ENCODE assay signal across 31 mouse cellular contexts in the genomic region with DNA sequence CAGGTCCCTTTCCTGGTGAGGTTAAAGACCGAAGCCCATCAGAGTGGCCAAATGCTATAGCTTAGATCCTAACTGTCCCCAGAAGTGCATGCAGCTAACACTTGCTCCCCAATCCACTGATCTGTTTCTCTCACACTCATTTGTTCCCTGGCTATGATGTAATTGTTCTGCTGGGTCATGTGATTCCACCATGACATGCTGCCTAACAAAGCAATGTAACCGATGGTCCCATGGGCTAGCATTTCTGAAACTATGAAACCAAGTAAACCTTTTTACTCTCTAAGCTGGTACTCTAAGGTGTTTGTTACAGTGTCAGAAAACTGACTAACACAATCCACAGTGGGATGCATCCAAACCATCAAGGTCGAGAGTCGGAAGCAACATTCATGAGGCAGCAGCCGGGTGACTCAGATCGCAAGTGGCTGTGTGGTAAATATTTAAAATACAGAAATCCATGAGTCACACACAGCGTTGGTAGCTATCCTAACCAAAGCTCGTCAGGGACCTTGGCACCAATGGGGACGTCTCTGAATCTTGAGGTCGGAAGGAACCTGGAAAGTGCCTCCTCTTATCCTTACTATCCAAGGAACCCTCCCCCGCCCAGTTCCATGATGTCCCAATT. TPM values are rescaled to one million over a fixed set of nuclear protein-coding genes. Genes with fewer than 3 reads are reported as not detected.
DNase-seq lines count a peak whose midpoint lies in the region; ATAC-seq and TF ChIP-seq lines count a peak whose summit lies in the region.
"Had no signal": no experiment of that assay in that cellular context is flagged by ENCODE, and none has a peak within 500 bp of the region (broad histone marks: within the 10 kb centered on the region; RNA-seq: fewer than 3 reads in every experiment).

No protein-coding gene starts in this region.

- H3K27ac ChIP-seq in midbrain, embryonic 11.5 days (ENCODE audit: low read depth, low read length): no peak overlapping the region
- no peak overlapping the region for H3K27ac ChIP-seq in midbrain, embryonic 16.5 days (ENCODE audit: low read length)
- H3K27ac ChIP-seq: embryonic facial prominence, embryonic 10.5 days; embryonic facial prominence, embryonic 15.5 days; heart, embryonic 10.5 days; heart, embryonic 15.5 days; intestine, embryonic 15.5 days; liver, embryonic 14.5 days; macrophage; stomach, postnatal 0 days had no signal

- H3K4me3 ChIP-seq in midbrain, embryonic 11.5 days (ENCODE audit: low read depth, low read length): no peak overlapping the region
- H3K4me3 ChIP-seq in midbrain, embryonic 16.5 days (ENCODE audit: low read depth, low read length): no peak overlapping the region
- H3K4me3 ChIP-seq in myocyte: no peak overlapping the region
- H3K4me3 ChIP-seq: embryonic facial prominence, embryonic 10.5 days; embryonic facial prominence, embryonic 15.5 days; heart, embryonic 10.5 days; heart, embryonic 15.5 days; intestine, embryonic 15.5 days; layer of hippocampus, adult 2 months; left cerebral cortex, adult 2 months had no signal

- H3K9ac ChIP-seq in midbrain, embryonic 11.5 days (ENCODE audit: low read length): no peak overlapping the region
- H3K9ac ChIP-seq in midbrain, embryonic 16.5 days (ENCODE audit: low read depth, low read length): no peak overlapping the region
- H3K9ac ChIP-seq: embryonic facial prominence, embryonic 15.5 days; heart, embryonic 15.5 days; intestine, embryonic 15.5 days; liver, embryonic 14.5 days had no signal

- H3K4me2 ChIP-seq in midbrain, embryonic 11.5 days: no peak overlapping the region
- no peak overlapping the region for H3K4me2 ChIP-seq in midbrain, embryonic 16.5 days (ENCODE audit: low read length)
- peak overlapping the region; percentile 0 for H3K4me2 ChIP-seq in myocyte (ENCODE audit: low read depth)
- H3K4me2 ChIP-seq: embryonic facial prominence, embryonic 15.5 days; heart, embryonic 15.5 days; intestine, embryonic 15.5 days had no signal

- H3K36me3 ChIP-seq in midbrain, embryonic 11.5 days (ENCODE audit: control insufficient read depth, insufficient read depth, low read length): no peaks in the 10 kb centered on the region
- H3K36me3 ChIP-seq in midbrain, embryonic 16.5 days (ENCODE audit: control insufficient read depth, insufficient read depth, low read length): no peaks in the 10 kb centered on the region
- peaks cover 17% of the 10 kb centered on the region for H3K36me3 ChIP-seq in myocyte (ENCODE audit: control insufficient read depth, insufficient read depth)
- H3K36me3 ChIP-seq: embryonic facial prominence, embryonic 10.5 days; embryonic facial prominence, embryonic 15.5 days; heart, embryonic 10.5 days; heart, embryonic 15.5 days; intestine, embryonic 15.5 days had no signal

- no peaks in the 10 kb centered on the region for H3K79me2 ChIP-seq in myocyte (ENCODE audit: control insufficient read depth, insufficient read depth)

- no peak overlapping the region for H3ac ChIP-seq in myocyte (ENCODE audit: control insufficient read depth, insufficient read length)

- WGBS in midbrain, embryonic 11.5 days: 93% methylated on average over 11 of the region's 11 CpGs
- WGBS in midbrain, embryonic 16.5 days: 91% methylated on average over 11 of the region's 11 CpGs

- H3K4me1 ChIP-seq in midbrain, embryonic 11.5 days (ENCODE audit: control insufficient read depth, insufficient read depth, low read length): peaks cover 6% of the 10 kb centered on the region
- H3K4me1 ChIP-seq in midbrain, embryonic 16.5 days (ENCODE audit: control insufficient read depth, insufficient read depth, low read length): peaks cover 8% of the 10 kb centered on the region

- no peak for ATAC-seq in midbrain, embryonic 11.5 days (ENCODE audit: low FRiP score)
- no peak for ATAC-seq in midbrain, embryonic 16.5 days
- ATAC-seq: activated CD4-positive, CD25-positive, alpha-beta regulatory T cell, adult 4 months; CD4-positive, CD25-positive, alpha-beta regulatory T cell, adult 4 months; forebrain, embryonic 14.5 days; hindbrain, embryonic 16.5 days; intestine, embryonic 15.5 days had no signal

- no peaks in the 10 kb centered on the region for H3K27me3 ChIP-seq in midbrain, embryonic 11.5 days (ENCODE audit: control insufficient read depth, insufficient read depth, low read length)
- no peaks in the 10 kb centered on the region for H3K27me3 ChIP-seq in midbrain, embryonic 16.5 days (ENCODE audit: control insufficient read depth, insufficient read depth, low read depth, low read length)
- H3K27me3 ChIP-seq in myocyte (ENCODE audit: control insufficient read depth, insufficient read depth, insufficient read length): no peaks in the 10 kb centered on the region
- H3K27me3 ChIP-seq: embryonic facial prominence, embryonic 15.5 days; intestine, embryonic 15.5 days had no signal

- H3K9me3 ChIP-seq in midbrain, embryonic 11.5 days (ENCODE audit: control insufficient read depth, low read length): no peaks in the 10 kb centered on the region
- no peaks in the 10 kb centered on the region for H3K9me3 ChIP-seq in midbrain, embryonic 16.5 days (replicated peaks; ENCODE audit: control insufficient read depth, low read length, poor library complexity, severe bottlenecking)
- H3K9me3 ChIP-seq: embryonic facial prominence, embryonic 10.5 days; embryonic facial prominence, embryonic 15.5 days; heart, embryonic 10.5 days; heart, embryonic 15.5 days; intestine, embryonic 15.5 days had no signal

- peak; percentile 51 for DNase-seq in midbrain, embryonic 11.5 days (ENCODE audit: low spot score, missing footprints)
- DNase-seq in 3T3-L1 (ENCODE audit: low read depth, low spot score): peak; percentile 55
- peak; percentile 16 for DNase-seq in CD4-positive helper T cell, adult 2 months (ENCODE audit: low read depth, low spot score)
- DNase-seq in right cerebral cortex, postnatal 10 days (ENCODE audit: low spot score in 2 of 2): no peak
- DNase-seq in spleen, adult 12 weeks (ENCODE audit: low spot score): no peak
- DNase-seq: adrenal gland, postnatal 10 days; cerebellum, adult 18-20 months; cerebellum, postnatal 14 days; gastrocnemius, postnatal 14 days; kidney, adult 2 months; kidney, postnatal 36 days; liver; lung, adult 2 months; lung, postnatal 10 days; midbrain, embryonic 14.5 days had no signal

- TF ChIP-seq POLR2A in myocyte (IDR thresholded peaks at IDR 0.05; ENCODE audit: insufficient read length, low read depth): no peak

TF ChIP-seq in myocyte, 11 proteins besides CTCF, POLR2A, EP300 and RAD21:
- TF ChIP-seq TCF3 (IDR thresholded peaks at IDR 0.05; ENCODE audit: insufficient read length, low read depth) (no peak), MAX (IDR thresholded peaks at IDR 0.05; ENCODE audit: low read depth) (no peak), USF1 (IDR thresholded peaks at IDR 0.05; ENCODE audit: low read depth) (peak; percentile 88), CEBPB (IDR thresholded peaks at IDR 0.05; ENCODE audit: insufficient read depth, poor library complexity, severe bottlenecking) (peak; percentile 76), REST (IDR thresholded peaks at IDR 0.05; ENCODE audit: insufficient read depth, insufficient read length) (no peak)

RNA-seq across cellular contexts. Expression of a gene that starts 30.3 kb away (rescaled TPM):
- 14.7 TPM in 2 replicates for polyA plus RNA-seq in midbrain, embryonic 11.5 days (2014; fragmentation: Nextera tagmentation; extraction: Ambion mirVana)
- 112 and 145 TPM in 2 replicates for polyA plus RNA-seq in midbrain, embryonic 16.5 days (2015; fragmentation: Nextera tagmentation; extraction: Ambion mirVana)
- 49.7 TPM for polyA plus RNA-seq in myocyte (2012; fragmentation: generic; extraction: Trizol)
- polyA plus RNA-seq: activated CD4-positive, CD25-positive, alpha-beta regulatory T cell, adult 4 months; CD4-positive, CD25-positive, alpha-beta regulatory T cell, adult 4 months had no signal

Comparison
In these comparisons a context has a peak if more than half of its experiments do, and no peak if none do; other contexts are left out.
1. DNase-seq: peak in midbrain, embryonic 11.5 days (single experiment), 3T3-L1 (single experiment) and CD4-positive helper T cell, adult 2 months (single experiment); none in right cerebral cortex, postnatal 10 days (0 of 2) and spleen, adult 12 weeks (single experiment).